Mouse (Mus musculus) CH12.LX (cell line): ENCODE measurements around the gene Gm4181. TPM values are rescaled to one million over a fixed set of nuclear protein-coding genes. Genes with fewer than 3 reads are reported as not detected.
"Not testable (repeated sequence)": the region's sequence is repeated elsewhere in the genome, so short reads cannot be mapped to it uniquely, and the experiment has no call there.

Experiments used
- DNase-seq: peaks from one replicate; pipeline ENCODE4 v3.0.0-alpha.2; 2013; ENCODE audit errors: extremely low read depth
- H3K27ac ChIP-seq: 2 replicates; pipeline ENCODE4 v1.5.1; 2012; ENCODE audit warnings: low read depth, mild to moderate bottlenecking, control low read depth, moderate library complexity; ENCODE audit not compliant: insufficient read depth
- H3K27me3 ChIP-seq: replicated peaks from 2 replicates; pipeline ENCODE3; 2012; ENCODE audit warnings: inconsistent platforms
- H3K36me3 ChIP-seq, 2 experiments: replicated peaks in 1 of 2; 2 replicates each; pipeline versions ENCODE3 to v1.6.1; 2012; ENCODE audit warnings: inconsistent platforms in 1 of 2, low read length in 1 of 2, mild to moderate bottlenecking in 1 of 2, mixed read lengths in 1 of 2, moderate library complexity in 1 of 2; ENCODE audit not compliant: control insufficient read depth in 1 of 2, insufficient read depth in 1 of 2
- H3K4me1 ChIP-seq, 2 experiments: 2 replicates each; pipeline ENCODE4 v1.6.1; 2012; ENCODE audit warnings: inconsistent platforms in 1 of 2, moderate library complexity in 1 of 2; ENCODE audit not compliant: insufficient read depth in 2 of 2, control insufficient read depth in 1 of 2
- H3K4me2 ChIP-seq: 2 replicates; pipeline ENCODE4 v1.6.1; 2012; ENCODE audit warnings: low read depth, mild to moderate bottlenecking, control low read depth; ENCODE audit not compliant: poor library complexity, insufficient read depth, severe bottlenecking
- H3K4me3 ChIP-seq, 3 experiments: fragments of 150-350 bp in 1 of 3; sonication (generic) in 1 of 3; replicated peaks in 1 of 3; 2 replicates each; pipeline versions ENCODE3 to v1.5.1; 2011 to 2012; ENCODE audit warnings: low read depth in 2 of 3, low read length in 2 of 3, mild to moderate bottlenecking in 2 of 3, moderate library complexity in 2 of 3, control low read depth in 1 of 3, improper control_type of control experiment in 1 of 3, inconsistent platforms in 1 of 3, mixed read lengths in 1 of 3; ENCODE audit not compliant: poor library complexity in 1 of 3
- H3K79me2 ChIP-seq: replicated peaks from 2 replicates; pipeline ENCODE4 v1.6.1; 2012; ENCODE audit warnings: mild to moderate bottlenecking, moderate library complexity; ENCODE audit not compliant: control insufficient read depth, poor library complexity, insufficient read depth, severe bottlenecking; ENCODE audit errors: extremely low read depth
- H3K9ac ChIP-seq: 2 replicates; pipeline ENCODE4 v1.6.1; 2012; ENCODE audit warnings: low read depth, mild to moderate bottlenecking, control low read depth, moderate library complexity; ENCODE audit not compliant: insufficient read depth
- H3K9me3 ChIP-seq: replicated peaks from 2 replicates; pipeline ENCODE3; 2012; ENCODE audit warnings: low read length, inconsistent platforms, mixed read lengths
- ELF1 ChIP-seq: IDR thresholded peaks from 2 replicates; pipeline ENCODE4 v1.6.1; 2014; ENCODE audit warnings: low read depth, mild to moderate bottlenecking, inconsistent platforms, low read length, improper control_type of control experiment
- HCFC1 ChIP-seq: IDR thresholded peaks from 2 replicates; pipeline ENCODE4 v1.6.1; 2012; ENCODE audit warnings: low read depth, mild to moderate bottlenecking, inconsistent platforms, low read length, improper control_type of control experiment
- MAX ChIP-seq: IDR thresholded peaks from 2 replicates; pipeline ENCODE4 v1.6.1; 2011; ENCODE audit warnings: low read length, improper control_type of control experiment
- MEF2A ChIP-seq: IDR thresholded peaks from 2 replicates; pipeline ENCODE4 v1.6.1; 2014; ENCODE audit warnings: low read depth, mild to moderate bottlenecking, inconsistent platforms, low read length, improper control_type of control experiment, borderline replicate concordance
- PAX5 ChIP-seq: IDR thresholded peaks from 2 replicates; pipeline ENCODE4 v1.6.1; 2012; ENCODE audit warnings: low read length, inconsistent platforms, mixed read lengths
- POLR2AphosphoS2 ChIP-seq: IDR thresholded peaks from 2 replicates; pipeline ENCODE4 v1.6.1; 2011; ENCODE audit warnings: low read depth, low read length, improper control_type of control experiment
- SIN3A ChIP-seq: IDR thresholded peaks from 2 replicates; pipeline ENCODE4 v1.6.1; 2012; ENCODE audit warnings: low read length, improper control_type of control experiment, inconsistent platforms
- USF2 ChIP-seq: conservative IDR thresholded peaks from 2 replicates; pipeline ENCODE4 v1.6.1; 2011; ENCODE audit warnings: low read depth, low read length, improper control_type of control experiment
- dilution Hi-C: fragments of 300-500 bp; cut with MboI; formaldehyde crosslinking; loops from 2 replicates; pipeline ENCODE4 v1.14.3; 2020; ENCODE audit warnings: low sequenced_read_pairs; ENCODE audit not compliant: extremely low pct_unique_long_range_greater_than_20kb, extremely low pct_ligation_motif_present
- in situ Hi-C: fragments of 300-500 bp; cut with MboI; formaldehyde crosslinking; loops from 3 replicates; pipeline ENCODE4 v1.14.3; 2019; ENCODE audit warnings: low sequenced_read_pairs, low pct_ligation_motif_present, low pct_unique_long_range_greater_than_20kb, mixed read lengths
- polyA plus RNA-seq: library from polyadenylated mRNA; unstranded; fragments of >175 nt; gene quantifications from 2 replicates; pipeline ENCODE4 v1.2.1, GENCODE M21; 2012; ENCODE audit warnings: low read depth; ENCODE audit not compliant: insufficient read length
- total RNA-seq, 2 experiments: library from RNA; depleted of rRNA; stranded (reverse); fragments of 300-350 nt in 1 of 2; fragments of >200 nt in 1 of 2; gene quantifications; 2 replicates each; pipeline ENCODE4 v1.2.3; 2012 to 2014

The Gm4181 gene
- 0.17 and 0.59 TPM in 2 replicates for total RNA-seq (2012; rRNA removed)
- 2.7 and 3.5 TPM in 2 replicates for total RNA-seq (2014; rRNA removed)
- polyA plus RNA-seq = 0.70 and 1.6 TPM in 2 replicates

DNA sequence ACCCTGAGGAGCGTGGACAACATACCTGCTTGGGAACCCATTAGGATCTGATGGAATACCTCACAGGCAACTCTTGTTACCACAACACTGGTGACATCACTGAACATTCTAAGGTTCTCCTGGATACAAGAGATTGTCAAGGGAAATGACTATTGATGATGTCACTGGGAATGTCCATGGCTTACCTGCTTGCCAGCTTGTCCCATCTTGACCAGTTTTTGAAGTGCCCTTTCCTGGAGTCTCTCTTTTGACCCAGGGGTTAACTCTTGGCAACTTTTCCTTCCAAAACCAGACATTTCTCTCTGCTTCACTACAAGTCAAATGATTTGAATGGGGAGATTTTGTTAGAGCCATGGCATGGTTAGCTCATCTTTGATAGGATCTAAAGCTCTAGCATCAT lies at the start of gene Gm4181:
Gene Gm4181 (minus strand): TSS at position 101 of the 400 bp plus-strand sequence.
- H3K4me1 ChIP-seq, H3K27me3 ChIP-seq, H3K4me2 ChIP-seq, in situ Hi-C loops, H3K36me3 ChIP-seq, dilution Hi-C loops, H3K9me3 ChIP-seq, H3K4me3 ChIP-seq, H3K79me2 ChIP-seq, H3K9ac ChIP-seq, DNase-seq, H3K27ac ChIP-seq: not testable (repeated sequence)

GRCm38 (mm10) chr14:51677269-51677668 lies 41.8 kb upstream of the Gm4181 start:
- no peak overlapping the region for H3K27ac ChIP-seq
- no peaks in the 10 kb centered on the region for H3K36me3 ChIP-seq
- H3K9me3 ChIP-seq = no peaks in the 10 kb centered on the region
- TF ChIP-seq POLR2AphosphoS2 = no peak
- TF ChIP-seq HCFC1 = peak; percentile 54; the same call in 1 of the 2 replicates
- peak; percentile 37; the same call in 1 of the 2 replicates for TF ChIP-seq SIN3A
- no peak for TF ChIP-seq MEF2A
- TF ChIP-seq USF2 = no peak
- no peak for TF ChIP-seq PAX5
- TF ChIP-seq MAX = no peak
- TF ChIP-seq ELF1 = peak; percentile 68
- H3K4me2 ChIP-seq = no peak overlapping the region
- no peaks in the 10 kb centered on the region for H3K79me2 ChIP-seq
- H3K4me3 ChIP-seq = peak overlapping the region; percentile 9 to 53 (median 49)
- no peak overlapping the region for H3K9ac ChIP-seq
- H3K27me3 ChIP-seq = no peaks in the 10 kb centered on the region
- dilution Hi-C loops = no loop called here
- H3K4me1 ChIP-seq = no peaks in the 10 kb centered on the region
- in situ Hi-C loops = no loop called here
- DNase-seq = peak; percentile 55

GRCm38 (mm10) chr14:51632426-51632825 lies 3.0 kb downstream of the Gm4181 start:
- H3K79me2 ChIP-seq, H3K4me2 ChIP-seq, H3K27me3 ChIP-seq, H3K4me1 ChIP-seq, in situ Hi-C loops, dilution Hi-C loops, H3K9ac ChIP-seq, DNase-seq, H3K27ac ChIP-seq, H3K36me3 ChIP-seq, H3K4me3 ChIP-seq, H3K9me3 ChIP-seq: not testable (repeated sequence)
